ENCODE assay signal across 9 mouse cellular contexts in the genomic region with DNA sequence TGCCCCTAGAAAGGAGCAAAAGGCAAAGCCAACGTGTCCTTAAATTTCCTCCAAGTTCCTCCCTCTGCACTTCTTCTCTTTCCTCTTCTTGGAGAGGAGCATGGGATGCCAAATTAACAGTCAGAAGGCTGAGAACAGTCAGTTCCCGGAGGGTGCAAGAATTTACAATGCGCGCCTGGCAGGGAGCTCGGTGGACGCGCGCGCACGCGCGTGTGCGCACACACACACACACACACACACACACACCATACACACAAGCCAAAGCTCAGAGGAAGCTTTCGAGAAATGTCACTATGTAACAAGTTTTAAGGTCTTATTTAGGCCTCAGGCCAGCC. TPM values are rescaled to one million over a fixed set of nuclear protein-coding genes. Genes with fewer than 3 reads are reported as not detected.
DNase-seq lines count a peak whose midpoint lies in the region; ATAC-seq and TF ChIP-seq lines count a peak whose summit lies in the region.
"Had no signal": no experiment of that assay in that cellular context is flagged by ENCODE, and none has a peak within 500 bp of the region (broad histone marks: within the 10 kb centered on the region; RNA-seq: fewer than 3 reads in every experiment).

No protein-coding gene starts in this region.

- intact Hi-C loops in gastrocnemius, adult 2 months (cut with DNase I) = loop anchor here (5.0 kb wide), 1 partner anchor 73 kb away; no protein-coding TSS in a partner anchor

- peak overlapping the region; percentile 70 for H3K4me2 ChIP-seq in hindbrain, postnatal 0 days (ENCODE audit: low read depth, low read length)
- peak overlapping the region; percentile 96 for H3K4me2 ChIP-seq in liver, embryonic 11.5 days

- peak; percentile 36 to 65 for DNase-seq in adrenal gland, postnatal 36 days
- DNase-seq in adrenal gland, adult 8-10 months = no peak
- peak; percentile 55 to 60 for DNase-seq in cerebellum, postnatal 10 days
- DNase-seq in gastrocnemius, adult 2 months = peak; percentile 65
- DNase-seq in hindbrain, postnatal 0 days (ENCODE audit: low spot score) = peak; percentile 66
- peak; percentile 36 for DNase-seq in liver, embryonic 11.5 days (ENCODE audit: low spot score)
- peak; percentile 36 for DNase-seq in neural tube, embryonic 10.5 days (ENCODE audit: extremely low spot score, low spot score)
- peak; percentile 27 for DNase-seq in thymus, postnatal 25 days

- WGBS in hindbrain, postnatal 0 days = under 1% methylated on average over 14 of the region's 14 CpGs
- WGBS in liver, embryonic 11.5 days = 14% methylated on average over 14 of the region's 14 CpGs

- no peaks in the 10 kb centered on the region for H3K27me3 ChIP-seq in hindbrain, postnatal 0 days (ENCODE audit: insufficient read depth, low read length)
- H3K27me3 ChIP-seq in liver, embryonic 11.5 days (replicated peaks; ENCODE audit: control insufficient read depth, insufficient read depth, low read length) = no peaks in the 10 kb centered on the region

- no peaks in the 10 kb centered on the region for H3K36me3 ChIP-seq in hindbrain, postnatal 0 days (ENCODE audit: insufficient read depth, low read length)
- no peaks in the 10 kb centered on the region for H3K36me3 ChIP-seq in liver, embryonic 11.5 days (ENCODE audit: control insufficient read depth, insufficient read depth, low read length)

- peaks cover 4% of the 10 kb centered on the region for H3K4me1 ChIP-seq in hindbrain, postnatal 0 days (ENCODE audit: insufficient read depth, low read length)
- H3K4me1 ChIP-seq in liver, embryonic 11.5 days (replicated peaks; ENCODE audit: control insufficient read depth, insufficient read depth, low read length) = peaks cover 3% of the 10 kb centered on the region; the same call in 1 of the 2 replicates

- H3K9me3 ChIP-seq in hindbrain, postnatal 0 days (ENCODE audit: low read length) = no peaks in the 10 kb centered on the region
- H3K9me3 ChIP-seq in liver, embryonic 11.5 days (ENCODE audit: control insufficient read depth, low read length) = no peaks in the 10 kb centered on the region
- H3K9me3 ChIP-seq: G1E had no signal

- ATAC-seq in hindbrain, postnatal 0 days = no peak
- ATAC-seq in liver, embryonic 11.5 days (replicated peaks; ENCODE audit: low FRiP score) = no peak

- peak overlapping the region; percentile 97; the same call in 1 of the 2 replicates for H3K9ac ChIP-seq in hindbrain, postnatal 0 days (replicated peaks; ENCODE audit: low read length)
- H3K9ac ChIP-seq in liver, embryonic 11.5 days (ENCODE audit: low read depth, low read length) = peak overlapping the region; percentile 92

- H3K27ac ChIP-seq in gastrocnemius, adult 2 months = peak overlapping the region; percentile 95
- H3K27ac ChIP-seq in hindbrain, postnatal 0 days = peak overlapping the region; percentile 97
- 0 out of 2 replicates have a peak overlapping the region, but pooled peaks have one; percentile 96 for H3K27ac ChIP-seq in liver, embryonic 11.5 days (ENCODE audit: low read depth, low read length)

- peak overlapping the region; percentile 95 for H3K4me3 ChIP-seq in gastrocnemius, adult 2 months
- H3K4me3 ChIP-seq in hindbrain, postnatal 0 days (ENCODE audit: low read length) = peak overlapping the region; percentile 100
- peak overlapping the region; percentile 93 for H3K4me3 ChIP-seq in liver, embryonic 11.5 days (ENCODE audit: low read depth, low read length)

- TF ChIP-seq CTCF in gastrocnemius, adult 2 months (IDR thresholded peaks at IDR 0.05) = no peak
- TF ChIP-seq CTCF in hindbrain, postnatal 0 days (IDR thresholded peaks at IDR 0.05; ENCODE audit: low read depth) = no peak

RNA-seq across cellular contexts. Expression of gene Acap2, which starts 1.5 kb away (rescaled TPM):
- 10 to 100 TPM; 41.2 to 49.0 TPM for total RNA-seq in adrenal gland, postnatal 36 days (2021)
- total RNA-seq in adrenal gland, adult 8-10 months (2022) = 10 to 100 TPM; 38.4 to 54.5 (median 46.0) TPM
- total RNA-seq in gastrocnemius, adult 2 months (2021) = 10 to 100 TPM in 1 of 2 experiments, 1 to 10 TPM in 1; 9.5 to 10.8 TPM
- total RNA-seq in hindbrain, postnatal 0 days (2014; rRNA removed) = 22.3 and 23.4 TPM in 2 replicates
- 11.9 and 12.3 TPM in 2 replicates for polyA plus RNA-seq in hindbrain, postnatal 0 days (2015; fragmentation: Nextera tagmentation; extraction: Ambion mirVana)
- 17.2 and 19.9 TPM in 2 replicates for polyA plus RNA-seq in liver, embryonic 11.5 days (2014; fragmentation: Nextera tagmentation; extraction: Ambion mirVana)
